Mouse (Mus musculus) lung, postnatal 25 days (tissue): ENCODE results near the gene Chek1.

Experiments
- DNase-seq: peaks from one replicate; pipeline ENCODE4 v3.0.0; 2022; ENCODE audit warnings: low spot score

Gene Chek1

GRCm38 (mm10) chr9:36727034-36727755 is at the start of gene Chek1:
Chek1 (minus strand) TSS chr9:36727065.
- no peak for DNase-seq

- no peak for DNase-seq
These were observed 42.2 kb upstream of the Chek1 start for GRCm38 (mm10) chr9:36769048-36769413.

- DNase-seq: no peak
These were observed 41.5 kb upstream of the Chek1 start for GRCm38 (mm10) chr9:36768156-36769047.

- DNase-seq: peak; percentile 99
These were observed 40.6 kb upstream of the Chek1 start, which contains the start of gene Stt3a for GRCm38 (mm10) chr9:36767203-36768143. Stt3a (minus strand) TSS chr9:36767679.

- DNase-seq: no peak
These were observed 37.5 kb upstream of the Chek1 start for GRCm38 (mm10) chr9:36764378-36764777.

- DNase-seq: peak; percentile 87
These were observed 483 bp downstream of the Chek1 start for GRCm38 (mm10) chr9:36726131-36727033.

GRCm38 (mm10) chr9:36716624-36717023 is 10.2 kb downstream of the Chek1 start:
- no peak for DNase-seq

- DNase-seq: no peak
These were observed 19.6 kb downstream of the Chek1 start for GRCm38 (mm10) chr9:36707304-36707703.

GRCm38 (mm10) chr9:36705923-36706322 is 20.9 kb downstream of the Chek1 start:
- no peak for DNase-seq

DNA sequence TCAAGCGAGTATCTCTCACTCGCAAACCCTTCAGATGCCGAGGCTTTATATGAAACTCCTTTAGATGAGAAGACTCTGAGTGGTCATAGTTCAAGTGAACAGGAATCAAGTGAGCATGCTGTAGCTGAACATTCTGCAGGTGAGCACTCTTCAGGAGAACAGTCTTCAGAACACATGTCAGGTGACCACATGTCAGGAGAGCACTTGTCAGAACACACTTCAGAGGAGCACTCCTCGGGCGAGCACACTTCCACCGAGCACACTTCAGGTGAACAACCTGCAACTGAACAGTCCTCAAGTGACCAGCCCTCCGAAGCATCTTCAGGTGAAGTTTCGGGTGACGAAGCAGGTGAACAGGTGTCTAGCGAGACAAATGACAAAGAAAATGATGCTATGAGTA is 32.6 kb downstream of the Chek1 start:
- DNase-seq: peak; percentile 4

DNA sequence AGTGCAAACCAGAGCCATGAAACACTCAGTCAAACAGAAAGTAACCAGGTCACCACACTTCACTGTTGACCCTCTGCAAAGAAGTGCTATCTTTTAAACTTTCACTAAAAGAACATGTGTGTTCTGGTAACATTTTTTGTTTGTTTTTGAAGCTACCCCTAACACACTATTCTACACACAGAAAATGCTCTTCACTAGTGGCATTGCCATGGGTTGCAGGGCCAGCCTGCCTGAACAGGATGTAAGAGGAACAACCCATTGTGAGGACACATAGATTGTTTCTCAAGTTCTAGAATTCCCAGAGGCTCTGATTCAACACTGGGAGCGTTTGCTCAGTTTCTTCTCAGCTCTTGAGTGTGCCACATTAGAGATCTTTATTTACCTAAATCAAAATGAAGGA is 33.9 kb downstream of the Chek1 start, which contains the start of gene Acrv1:
Acrv1 (plus strand) TSS at position 301 of the 400 bp plus-strand sequence.
- no peak for DNase-seq

GRCm38 (mm10) chr9:36687329-36687728 is 39.5 kb downstream of the Chek1 start:
- no peak for DNase-seq

- no peak for DNase-seq
These were observed 45.4 kb downstream of the Chek1 start for GRCm38 (mm10) chr9:36681424-36681823.
